Mouse (Mus musculus) limb, embryonic 11.5 days (tissue): ENCODE measurements at regions not wholly inside any gene's neighbourhood (a gene's known extent, or its start where the extent isn't known, plus 50 kb on each side); places are given as distances from the start of the nearest gene placed in this dataset.
A peak's percentile ranks its signal among the peaks of the same experiment; 100 is the strongest.

ENCODE experiments used
- ATAC-seq: fragments of 200-750 bp; cut with Nextera tagmentation; 2 replicates; pipeline ENCODE4 v1.8.0; 2017; ENCODE audit warnings: low read depth; ENCODE audit not compliant: insufficient number of reproducible peaks, low FRiP score, low TSS enrichment
- DNase-seq: peaks from one replicate; pipeline ENCODE4 v3.0.0-alpha.2; 2015; ENCODE audit warnings: low spot score
- H3K27ac ChIP-seq: fragments of 300-500 bp; sonication (generic); replicated peaks from 2 replicates; pipeline ENCODE4 v1.5.1; 2014; ENCODE audit warnings: low read depth, mild to moderate bottlenecking, low read length
- H3K27me3 ChIP-seq: fragments of 300-500 bp; sonication (generic); 2 replicates; pipeline ENCODE4 v1.6.1; 2014; ENCODE audit warnings: mild to moderate bottlenecking, low read length, mixed read lengths; ENCODE audit not compliant: control insufficient read depth, insufficient read depth
- H3K36me3 ChIP-seq: fragments of 300-500 bp; sonication (generic); 2 replicates; pipeline ENCODE4 v1.6.1; 2014; ENCODE audit warnings: mild to moderate bottlenecking, low read length, moderate library complexity, mixed read lengths; ENCODE audit not compliant: control insufficient read depth, insufficient read depth
- H3K4me1 ChIP-seq: fragments of 300-500 bp; sonication (generic); 2 replicates; pipeline ENCODE4 v1.6.1; 2014; ENCODE audit warnings: low read length, mixed read lengths; ENCODE audit not compliant: control insufficient read depth, insufficient read depth
- H3K4me2 ChIP-seq: fragments of 300-500 bp; sonication (generic); 2 replicates; pipeline ENCODE4 v1.6.1; 2014; ENCODE audit warnings: low read depth, mild to moderate bottlenecking, moderate library complexity; ENCODE audit not compliant: severe bottlenecking
- H3K4me3 ChIP-seq: fragments of 300-500 bp; sonication (generic); 2 replicates; pipeline ENCODE4 v1.5.1; 2014; ENCODE audit warnings: low read depth, low read length
- H3K9ac ChIP-seq: fragments of 300-500 bp; sonication (generic); 2 replicates; pipeline ENCODE4 v1.6.1; 2014; ENCODE audit warnings: mild to moderate bottlenecking, low read length
- H3K9me3 ChIP-seq: fragments of 300-500 bp; sonication (generic); 2 replicates; pipeline ENCODE4 v1.6.1; 2016; ENCODE audit warnings: low read length; ENCODE audit not compliant: control insufficient read depth
- WGBS: fragments of 180-500 bp; shearing (Covaris S2); extraction: QIAGEN DNeasy Blood & Tissue Kit; methylation state at CpG from one replicate; pipeline ENCODE4 v1.1.7; 2014; 5-methylcytosine and 5-hydroxymethylcytosine counted together

- no peak overlapping the region for H3K4me2 ChIP-seq
- peaks cover 4% of the 10 kb centered on the region; the same call in 1 of the 2 replicates for H3K4me1 ChIP-seq
- no peaks in the 10 kb centered on the region for H3K36me3 ChIP-seq
- H3K27me3 ChIP-seq = no peaks in the 10 kb centered on the region
- WGBS = 58% methylated on average over 1 of the region's 1 CpGs
- no peak for ATAC-seq
- H3K4me3 ChIP-seq = no peak overlapping the region
- no peak overlapping the region for H3K9ac ChIP-seq
- no peak overlapping the region for H3K27ac ChIP-seq
- DNase-seq = no peak
- H3K9me3 ChIP-seq = no peaks in the 10 kb centered on the region
Measured at GRCm38 (mm10) chr4:95439834-95440233, 117.5 kb upstream of the Fggy start.

GRCm38 (mm10) chr4:95443854-95444811 lies 113.2 kb upstream of the Fggy start:
- no peak overlapping the region for H3K4me2 ChIP-seq
- H3K9me3 ChIP-seq = no peaks in the 10 kb centered on the region
- 29% methylated on average over 12 of the region's 12 CpGs for WGBS
- H3K4me3 ChIP-seq = no peak overlapping the region
- no peaks in the 10 kb centered on the region for H3K36me3 ChIP-seq
- peak; percentile 62 for ATAC-seq
- no peaks in the 10 kb centered on the region for H3K27me3 ChIP-seq
- H3K9ac ChIP-seq = no peak overlapping the region
- 0 out of 2 replicates have a peak, but pooled peaks cover 2% of the 10 kb centered on the region for H3K4me1 ChIP-seq
- peak; percentile 54 for DNase-seq
- H3K27ac ChIP-seq = no peak overlapping the region

- H3K27ac ChIP-seq = no peak overlapping the region
- H3K4me3 ChIP-seq = no peak overlapping the region
- no peaks in the 10 kb centered on the region for H3K4me1 ChIP-seq
- H3K27me3 ChIP-seq = no peaks in the 10 kb centered on the region
- H3K9ac ChIP-seq = no peak overlapping the region
- 91% methylated on average over 1 of the region's 1 CpGs for WGBS
- H3K4me2 ChIP-seq = no peak overlapping the region
- no peaks in the 10 kb centered on the region for H3K9me3 ChIP-seq
- no peaks in the 10 kb centered on the region for H3K36me3 ChIP-seq
- DNase-seq = no peak
- no peak for ATAC-seq
Measured at GRCm38 (mm10) chr4:95450286-95450685, 107.0 kb upstream of the Fggy start.

- no peak overlapping the region for H3K9ac ChIP-seq
- no peak overlapping the region for H3K4me2 ChIP-seq
- no peaks in the 10 kb centered on the region for H3K27me3 ChIP-seq
- H3K36me3 ChIP-seq = no peaks in the 10 kb centered on the region
- no peak overlapping the region for H3K4me3 ChIP-seq
- 89% methylated on average over 3 of the region's 3 CpGs for WGBS
- H3K9me3 ChIP-seq = no peaks in the 10 kb centered on the region
- no peak overlapping the region for H3K27ac ChIP-seq
- DNase-seq = no peak
- H3K4me1 ChIP-seq = no peaks in the 10 kb centered on the region; the same call in 1 of the 2 replicates
- ATAC-seq = no peak
Measured at GRCm38 (mm10) chr4:95451831-95452230, 105.5 kb upstream of the Fggy start.

GRCm38 (mm10) chr4:95456318-95456717 lies 101.0 kb upstream of the Fggy start:
- no peak overlapping the region for H3K27ac ChIP-seq
- H3K36me3 ChIP-seq = no peaks in the 10 kb centered on the region
- no peak overlapping the region for H3K4me2 ChIP-seq
- H3K4me1 ChIP-seq = no peaks in the 10 kb centered on the region; the same call in 1 of the 2 replicates
- no peak overlapping the region for H3K9ac ChIP-seq
- WGBS = 56% methylated on average over 1 of the region's 1 CpGs
- H3K4me3 ChIP-seq = no peak overlapping the region
- no peaks in the 10 kb centered on the region for H3K9me3 ChIP-seq
- ATAC-seq = no peak
- DNase-seq = no peak
- no peaks in the 10 kb centered on the region for H3K27me3 ChIP-seq

- Histone ChIP-seq H3K4me1 (no peaks in the 10 kb centered on the region; the same call in 1 of the 2 replicates), H3K4me2 (no peak overlapping the region), H3K36me3 (no peaks in the 10 kb centered on the region), H3K4me3 (no peak overlapping the region), H3K9me3 (no peaks in the 10 kb centered on the region), H3K27ac (no peak overlapping the region), H3K9ac (no peak overlapping the region), H3K27me3 (no peaks in the 10 kb centered on the region)
- WGBS = 90% methylated on average over 5 of the region's 5 CpGs
- ATAC-seq = no peak
- DNase-seq = no peak
Measured at GRCm38 (mm10) chr4:95456943-95457342, 100.4 kb upstream of the Fggy start.

- Histone ChIP-seq H3K9me3 (no peaks in the 10 kb centered on the region), H3K4me3 (no peak overlapping the region), H3K4me1 (no peaks in the 10 kb centered on the region), H3K9ac (no peak overlapping the region), H3K36me3 (no peaks in the 10 kb centered on the region), H3K4me2 (no peak overlapping the region), H3K27ac (no peak overlapping the region), H3K27me3 (no peaks in the 10 kb centered on the region)
- 81% methylated on average over 3 of the region's 3 CpGs for WGBS
- ATAC-seq (no peak), DNase-seq (no peak)
Measured at GRCm38 (mm10) chr4:95462476-95462875, 94.8 kb upstream of the Fggy start.

- Histone ChIP-seq H3K27me3 (no peaks in the 10 kb centered on the region), H3K9me3 (no peaks in the 10 kb centered on the region), H3K36me3 (no peaks in the 10 kb centered on the region), H3K4me3 (no peak overlapping the region), H3K4me1 (no peaks in the 10 kb centered on the region), H3K27ac (no peak overlapping the region), H3K4me2 (no peak overlapping the region), H3K9ac (no peak overlapping the region)
- 83% methylated on average over 8 of the region's 8 CpGs for WGBS
- no peak for DNase-seq
- no peak for ATAC-seq
Measured at GRCm38 (mm10) chr4:95463082-95463825, 94.1 kb upstream of the Fggy start.
